In genomic region chr15:79287091-79287490, GRCm38 (mm10) we compare ENCODE assay signal across 30 mouse cellular contexts. TPM values are rescaled to one million over a fixed set of nuclear protein-coding genes. Genes with fewer than 3 reads are reported as not detected.
DNase-seq lines count a peak whose midpoint lies in the region; ATAC-seq and TF ChIP-seq lines count a peak whose summit lies in the region.
"Had no signal": no experiment of that assay in that cellular context is flagged by ENCODE, and none has a peak within 500 bp of the region (broad histone marks: within the 10 kb centered on the region; RNA-seq: fewer than 3 reads in every experiment).

No protein-coding gene starts in this region.

- H3K27me3 ChIP-seq in heart, embryonic 10.5 days (ENCODE audit: insufficient read depth, poor library complexity, severe bottlenecking): 0 out of 2 replicates have a peak, but pooled peaks cover 6% of the 10 kb centered on the region
- no peaks in the 10 kb centered on the region for H3K27me3 ChIP-seq in kidney, adult 2 months (replicated peaks; ENCODE audit: control insufficient read depth, insufficient read depth, low read length)
- H3K27me3 ChIP-seq in kidney, postnatal 0 days (ENCODE audit: insufficient read depth, low read length): no peaks in the 10 kb centered on the region
- H3K27me3 ChIP-seq: embryonic facial prominence, embryonic 13.5 days; hindbrain, embryonic 12.5 days; limb, embryonic 15.5 days; liver, embryonic 15.5 days; Patski had no signal

- WGBS in heart, embryonic 10.5 days: 91% methylated on average over 7 of the region's 7 CpGs
- WGBS in kidney, adult 2 months: 77% methylated on average over 7 of the region's 7 CpGs
- 93% methylated on average over 7 of the region's 7 CpGs for WGBS in kidney, postnatal 0 days

- DNase-seq in heart, adult 11 months: peak; percentile 87
- DNase-seq in heart, embryonic 10.5 days (ENCODE audit: low spot score): no peak
- DNase-seq in kidney, adult 2 months: peak; percentile 46
- DNase-seq in kidney, postnatal 0 days (ENCODE audit: low spot score): no peak
- no peak for DNase-seq in MN1 (ENCODE audit: low spot score)
- no peak for DNase-seq in left cerebral cortex, adult 18-20 months (ENCODE audit: low spot score in 2 of 2)
- no peak for DNase-seq in adrenal gland, adult 18-20 months (ENCODE audit: low spot score in 2 of 2)
- DNase-seq: adrenal gland, postnatal 14 days; cerebellum, adult 11-12 months; cerebellum, adult 9-11 months; gastrocnemius, postnatal 36 days; heart, adult 2 months; lung, embryonic 14.5 days; lung, postnatal 14 days; midbrain, embryonic 14.5 days; right cerebral cortex, postnatal 14 days; thymus, postnatal 14 days had no signal

- peaks cover 25% of the 10 kb centered on the region; the same call in 1 of the 2 replicates for H3K36me3 ChIP-seq in heart, embryonic 10.5 days
- no peaks in the 10 kb centered on the region for H3K36me3 ChIP-seq in kidney, adult 2 months (ENCODE audit: control insufficient read depth, insufficient read depth, low read length)
- 0 out of 2 replicates have a peak, but pooled peaks cover 4% of the 10 kb centered on the region for H3K36me3 ChIP-seq in kidney, postnatal 0 days (ENCODE audit: insufficient read depth, low read length)

- H3K4me1 ChIP-seq in heart, embryonic 10.5 days: peaks cover 12% of the 10 kb centered on the region
- H3K4me1 ChIP-seq in kidney, adult 2 months (ENCODE audit: control insufficient read depth, insufficient read depth, low read length): peaks cover 39% of the 10 kb centered on the region
- H3K4me1 ChIP-seq in kidney, postnatal 0 days (replicated peaks; ENCODE audit: insufficient read depth, low read length): no peaks in the 10 kb centered on the region
- H3K4me1 ChIP-seq: hindbrain, embryonic 12.5 days; limb, embryonic 15.5 days had no signal

- no peak overlapping the region for H3K27ac ChIP-seq in heart, embryonic 10.5 days
- H3K27ac ChIP-seq in kidney, adult 2 months (ENCODE audit: insufficient read depth, low read depth, low read length): no peak overlapping the region
- H3K27ac ChIP-seq in kidney, postnatal 0 days: peak overlapping the region; percentile 83
- H3K27ac ChIP-seq: embryonic facial prominence, embryonic 13.5 days; forebrain, embryonic 10.5 days; gastrocnemius, adult 2 months; heart, adult 2 months; hindbrain, embryonic 12.5 days; hindbrain, postnatal 0 days; limb, embryonic 10.5 days; limb, embryonic 15.5 days; liver, embryonic 15.5 days had no signal

- no peak overlapping the region for H3K4me2 ChIP-seq in kidney, postnatal 0 days (ENCODE audit: low read length)
- H3K4me2 ChIP-seq: embryonic facial prominence, embryonic 13.5 days; hindbrain, embryonic 12.5 days; limb, embryonic 15.5 days; liver, embryonic 15.5 days; lung, embryonic 14.5 days had no signal

- no peak for TF ChIP-seq CTCF in kidney, adult 2 months (conservative IDR thresholded peaks at IDR 0.05; ENCODE audit: insufficient read depth, insufficient read length, low read depth, low read length)
- no peak for TF ChIP-seq CTCF in kidney, postnatal 0 days (IDR thresholded peaks at IDR 0.05; ENCODE audit: low read depth)

- no peak overlapping the region for H3K4me3 ChIP-seq in heart, embryonic 10.5 days
- H3K4me3 ChIP-seq in kidney, adult 2 months (ENCODE audit: insufficient read depth, low read depth, low read length): no peak overlapping the region
- H3K4me3 ChIP-seq in kidney, postnatal 0 days (replicated peaks; ENCODE audit: low read depth, low read length): no peak overlapping the region
- H3K4me3 ChIP-seq: embryonic facial prominence, embryonic 13.5 days; forebrain, embryonic 10.5 days; gastrocnemius, adult 2 months; heart, adult 2 months; hindbrain, embryonic 12.5 days; limb, embryonic 10.5 days; limb, embryonic 15.5 days; liver, embryonic 15.5 days had no signal

- no peaks in the 10 kb centered on the region for H3K9me3 ChIP-seq in heart, embryonic 10.5 days
- no peaks in the 10 kb centered on the region for H3K9me3 ChIP-seq in kidney, postnatal 0 days (replicated peaks; ENCODE audit: low read length)
- H3K9me3 ChIP-seq: embryonic facial prominence, embryonic 13.5 days; forebrain, embryonic 10.5 days; G1E; hindbrain, embryonic 12.5 days; limb, embryonic 10.5 days; limb, embryonic 15.5 days; liver, embryonic 15.5 days had no signal

- no peak for TF ChIP-seq POLR2A in kidney, adult 2 months (IDR thresholded peaks at IDR 0.05; ENCODE audit: low read depth, low read length)

- peak; percentile 40 for ATAC-seq in kidney, postnatal 0 days (replicated peaks; ENCODE audit: low FRiP score, low read depth)
- ATAC-seq: forebrain, embryonic 16.5 days; hindbrain, postnatal 0 days; Patski had no signal

- no peak overlapping the region for H3K9ac ChIP-seq in kidney, postnatal 0 days (ENCODE audit: low read depth, low read length)
- H3K9ac ChIP-seq: hindbrain, embryonic 12.5 days; limb, embryonic 15.5 days; liver, embryonic 15.5 days; lung, embryonic 14.5 days had no signal

RNA-seq across cellular contexts. Expression of gene Baiap2l2, which starts 1.8 kb away (rescaled TPM):
- 10.2 and 14.7 TPM in 2 replicates for polyA plus RNA-seq in heart, embryonic 10.5 days (2016; fragmentation: Nextera tagmentation; extraction: Ambion mirVana)
- polyA plus RNA-seq in kidney, adult 2 months (2012; rRNA removed): 113 and 170 TPM in 2 replicates
- 23.9 and 25.0 TPM in 2 replicates for polyA plus RNA-seq in kidney, postnatal 0 days (2015; fragmentation: Nextera tagmentation; extraction: Ambion mirVana)
- 1 to 10 TPM; 3.1 to 4.9 TPM for total RNA-seq in left cerebral cortex, adult 18-20 months (2021)
- under 1 TPM; 0.13 to 0.93 TPM for total RNA-seq in adrenal gland, adult 18-20 months (2021)
- total RNA-seq: G1E had no signal
- polyA plus RNA-seq: G1E had no signal

RNA-seq across cellular contexts. Expression of gene Slc16a8, which starts 32.5 kb away (rescaled TPM):
- polyA plus RNA-seq in heart, embryonic 10.5 days (2016; fragmentation: Nextera tagmentation; extraction: Ambion mirVana): 0.15 and 0.26 TPM in 2 replicates
- 0.23 and 0.49 TPM in 2 replicates for polyA plus RNA-seq in kidney, adult 2 months (2012; rRNA removed)
- 0.23 TPM in 1 of 2 replicates, not detected in the other for polyA plus RNA-seq in kidney, postnatal 0 days (2015; fragmentation: Nextera tagmentation; extraction: Ambion mirVana)
- not detected for total RNA-seq in left cerebral cortex, adult 18-20 months (2021)
- total RNA-seq in adrenal gland, adult 18-20 months (2021): not detected
- total RNA-seq: adrenal gland, postnatal 14 days; G1E; layer of hippocampus, postnatal 25 days; monocyte, adult 5-6 weeks had no signal
- polyA plus RNA-seq: forebrain, embryonic 10.5 days; G1E; limb, embryonic 10.5 days; liver, embryonic 15.5 days had no signal

RNA-seq across cellular contexts. Expression of gene Pla2g6, which starts 41.1 kb away (rescaled TPM):
- 17.2 and 17.3 TPM in 2 replicates for polyA plus RNA-seq in heart, embryonic 10.5 days (2016; fragmentation: Nextera tagmentation; extraction: Ambion mirVana)
- polyA plus RNA-seq in kidney, adult 2 months (2012; rRNA removed): 24.6 and 28.7 TPM in 2 replicates
- 10.7 and 12.2 TPM in 2 replicates for polyA plus RNA-seq in kidney, postnatal 0 days (2015; fragmentation: Nextera tagmentation; extraction: Ambion mirVana)
- total RNA-seq in left cerebral cortex, adult 18-20 months (2021): 10 to 100 TPM; 18.4 to 21.2 TPM
- total RNA-seq in adrenal gland, adult 18-20 months (2021): 10 to 100 TPM; 25.3 to 26.5 TPM

RNA-seq across cellular contexts. Expression of gene Gm49486, which starts 57.9 kb away (rescaled TPM):
- polyA plus RNA-seq in heart, embryonic 10.5 days (2016; fragmentation: Nextera tagmentation; extraction: Ambion mirVana): 0.16 and 0.39 TPM in 2 replicates
- polyA plus RNA-seq in kidney, adult 2 months (2012; rRNA removed): 0.04 and 0.11 TPM in 2 replicates
- 0.33 and 0.42 TPM in 2 replicates for polyA plus RNA-seq in kidney, postnatal 0 days (2015; fragmentation: Nextera tagmentation; extraction: Ambion mirVana)
- under 1 TPM; 0.16 to 0.42 TPM for total RNA-seq in left cerebral cortex, adult 18-20 months (2021)
- under 1 TPM in 1 of 2 experiments, not detected in 1; 0.29 TPM for total RNA-seq in adrenal gland, adult 18-20 months (2021)
- total RNA-seq: monocyte, adult 5-6 weeks had no signal
- polyA plus RNA-seq: G1E; liver, embryonic 15.5 days had no signal

RNA-seq across cellular contexts. Expression of gene Pick1, which starts 58.1 kb away (rescaled TPM):
- polyA plus RNA-seq in heart, embryonic 10.5 days (2016; fragmentation: Nextera tagmentation; extraction: Ambion mirVana): 41.0 and 41.3 TPM in 2 replicates
- 29.8 and 31.4 TPM in 2 replicates for polyA plus RNA-seq in kidney, adult 2 months (2012; rRNA removed)
- polyA plus RNA-seq in kidney, postnatal 0 days (2015; fragmentation: Nextera tagmentation; extraction: Ambion mirVana): 31.8 and 35.6 TPM in 2 replicates
- 10 to 100 TPM; 47.1 to 54.0 TPM for total RNA-seq in left cerebral cortex, adult 18-20 months (2021)
- 10 to 100 TPM; 15.7 to 18.4 TPM for total RNA-seq in adrenal gland, adult 18-20 months (2021)

Comparison
In these comparisons a context has a peak if more than half of its experiments do, and no peak if none do; other contexts are left out.
1. DNase-seq: peak in heart, adult 11 months (single experiment) and kidney, adult 2 months (single experiment); none in heart, embryonic 10.5 days (single experiment), kidney, postnatal 0 days (single experiment), MN1 (single experiment), left cerebral cortex, adult 18-20 months (0 of 2) and adrenal gland, adult 18-20 months (0 of 2).